Mouse (Mus musculus) liver, embryonic 14.5 days (tissue): ENCODE data around the gene Zfr2. TPM values are rescaled to one million over a fixed set of nuclear protein-coding genes. Genes with fewer than 3 reads are reported as not detected.

Source experiments
- ATAC-seq: fragments of 200-750 bp; cut with Nextera tagmentation; 2 replicates; pipeline ENCODE4 v1.8.0; 2017; ENCODE audit warnings: moderate number of reproducible peaks, mild to moderate bottlenecking, moderate library complexity; ENCODE audit not compliant: insufficient read depth
- DNase-seq, 3 experiments: peaks; one replicate each; pipeline ENCODE4 v3.0.0-alpha.2; 2012 to 2013; ENCODE audit warnings: low read depth in 3 of 3, low spot score in 3 of 3
- H3K27ac ChIP-seq: fragments of 300-500 bp; sonication (generic); 2 replicates; pipeline ENCODE4 v1.5.1; 2014; ENCODE audit warnings: moderate library complexity, mild to moderate bottlenecking, control low read depth, inconsistent platforms
- H3K27me3 ChIP-seq: fragments of 300-500 bp; sonication (generic); 2 replicates; pipeline ENCODE4 v1.6.1; 2014; ENCODE audit warnings: mild to moderate bottlenecking, low read length, moderate library complexity; ENCODE audit not compliant: control insufficient read depth, insufficient read depth
- H3K36me3 ChIP-seq: fragments of 300-500 bp; sonication (generic); replicated peaks from 2 replicates; pipeline ENCODE4 v1.6.1; 2014; ENCODE audit warnings: low read depth; ENCODE audit not compliant: control insufficient read depth, insufficient read depth
- H3K4me1 ChIP-seq, 2 experiments: fragments of 200-500 bp in 1 of 2; fragments of 300-500 bp in 1 of 2; sonication (generic) in 1 of 2; replicated peaks; 2 replicates each; pipeline ENCODE4 v1.6.1; 2012 to 2014; ENCODE audit warnings: antibody characterized with exemption in 1 of 2, inconsistent platforms in 1 of 2, low read length in 1 of 2; ENCODE audit not compliant: control insufficient read depth in 2 of 2, insufficient read depth in 2 of 2
- H3K4me2 ChIP-seq: fragments of 300-500 bp; sonication (generic); 2 replicates; pipeline ENCODE4 v1.6.1; 2014; ENCODE audit warnings: low read depth, mild to moderate bottlenecking, control low read depth, moderate library complexity
- H3K4me3 ChIP-seq, 2 experiments: fragments of 200-500 bp in 1 of 2; fragments of 300-500 bp in 1 of 2; sonication (generic) in 1 of 2; 2 replicates each; pipeline ENCODE4 v1.5.1; 2012 to 2014; ENCODE audit warnings: low read depth in 2 of 2, low read length in 2 of 2, mild to moderate bottlenecking in 2 of 2, control low read depth in 1 of 2, inconsistent platforms in 1 of 2, moderate library complexity in 1 of 2; ENCODE audit not compliant: insufficient read depth in 1 of 2
- H3K9ac ChIP-seq: fragments of 300-500 bp; sonication (generic); replicated peaks from 2 replicates; pipeline ENCODE4 v1.6.1; 2014; ENCODE audit warnings: mild to moderate bottlenecking, control low read depth, moderate library complexity
- H3K9me3 ChIP-seq: fragments of 300-500 bp; sonication (generic); 2 replicates; pipeline ENCODE4 v1.6.1; 2016; ENCODE audit warnings: low read length, mixed read lengths; ENCODE audit not compliant: control insufficient read depth
- CTCF ChIP-seq: IDR thresholded peaks from 2 replicates; pipeline ENCODE4 v1.5.1; 2016; ENCODE audit warnings: antibody characterized with exemption, low read depth, control low read depth
- EP300 ChIP-seq: IDR thresholded peaks from 2 replicates; pipeline ENCODE4 v1.6.1; 2016; ENCODE audit warnings: antibody characterized with exemption, low read depth
- WGBS: fragments of 180-500 bp; shearing (Covaris S2); extraction: QIAGEN DNeasy Blood & Tissue Kit; methylation state at CpG from one replicate; pipeline ENCODE4 v1.1.7; 2014; ENCODE audit not compliant: insufficient replicate concordance; 5-methylcytosine and 5-hydroxymethylcytosine counted together
- polyA plus RNA-seq, 2 experiments: library from polyadenylated mRNA; depleted of rRNA in 1 of 2; stranded (reverse) in 1 of 2; unstranded in 1 of 2; fragments of >200 nt; fragmentation: Nextera tagmentation in 1 of 2; extraction: Ambion mirVana in 1 of 2; gene quantifications; 2 replicates each; pipeline versions ENCODE4 v1.2.1 to v1.2.3; 2012 to 2014

Zfr2 gene
- polyA plus RNA-seq, 2 experiments, result 0.38 to 0.46 TPM

DNA sequence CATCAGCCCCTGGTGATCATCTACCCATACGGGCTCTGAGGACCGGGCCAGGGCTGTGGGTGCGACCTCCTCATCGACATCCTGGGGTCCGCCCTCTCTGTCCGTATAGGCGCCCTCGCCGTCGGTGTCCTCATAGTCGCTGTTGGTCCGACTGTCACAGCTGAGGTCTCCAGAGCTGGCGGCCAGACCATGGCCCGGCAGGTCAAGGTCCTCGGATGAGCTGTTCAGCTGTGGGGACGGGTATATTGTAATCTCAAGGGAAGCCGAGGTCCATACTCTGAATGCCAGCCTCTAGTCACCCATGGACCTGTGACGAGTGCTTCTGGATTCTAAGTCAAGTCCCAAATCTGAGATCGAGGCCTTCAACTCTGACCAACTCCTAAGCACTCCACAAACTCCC is 40.9 kb downstream of the Zfr2 start:
- TF ChIP-seq CTCF, result no peak
- TF ChIP-seq EP300, result no peak
- H3K4me1 ChIP-seq, result no peaks in the 10 kb centered on the region
- H3K27ac ChIP-seq, result no peak overlapping the region
- no peak overlapping the region for H3K9ac ChIP-seq
- no peaks in the 10 kb centered on the region for H3K27me3 ChIP-seq
- peaks cover 3% of the 10 kb centered on the region for H3K36me3 ChIP-seq
- H3K4me3 ChIP-seq, result no peak overlapping the region
- DNase-seq, result no peak
- no peaks in the 10 kb centered on the region for H3K9me3 ChIP-seq
- 84% methylated on average over 19 of the region's 19 CpGs for WGBS
- H3K4me2 ChIP-seq, result no peak overlapping the region
- ATAC-seq, result no peak

DNA sequence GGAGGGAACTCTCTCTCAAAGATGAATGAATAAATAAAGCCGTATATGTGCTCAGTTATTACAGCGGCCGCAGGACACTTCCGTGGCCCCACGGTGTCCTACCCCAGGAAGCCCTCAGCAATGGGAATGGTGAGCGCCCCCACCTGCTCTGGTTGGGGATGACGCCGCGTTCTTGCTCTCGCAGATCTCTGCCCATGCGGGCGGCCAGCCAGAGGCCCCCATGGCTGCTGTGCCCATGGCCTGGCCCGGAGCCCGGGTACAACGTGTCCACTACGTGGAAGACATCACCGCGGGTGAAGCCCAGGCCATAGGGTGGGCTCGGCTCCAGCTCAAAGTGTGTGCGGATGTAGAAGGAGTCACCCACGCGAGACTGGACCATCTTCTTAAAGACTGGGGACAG is 44.7 kb downstream of the Zfr2 start:
- H3K4me2 ChIP-seq, result no peak overlapping the region
- no peak overlapping the region for H3K4me3 ChIP-seq
- no peak for DNase-seq
- ATAC-seq, result no peak
- no peak overlapping the region for H3K27ac ChIP-seq
- no peak overlapping the region for H3K9ac ChIP-seq
- 68% methylated on average over 22 of the region's 22 CpGs for WGBS
- TF ChIP-seq EP300 (no peak), CTCF (no peak)
- H3K4me1 ChIP-seq, result no peaks in the 10 kb centered on the region
- peaks cover 3% of the 10 kb centered on the region; the same call in 1 of the 2 replicates for H3K27me3 ChIP-seq
- H3K9me3 ChIP-seq, result no peaks in the 10 kb centered on the region
- H3K36me3 ChIP-seq, result no peaks in the 10 kb centered on the region

DNA sequence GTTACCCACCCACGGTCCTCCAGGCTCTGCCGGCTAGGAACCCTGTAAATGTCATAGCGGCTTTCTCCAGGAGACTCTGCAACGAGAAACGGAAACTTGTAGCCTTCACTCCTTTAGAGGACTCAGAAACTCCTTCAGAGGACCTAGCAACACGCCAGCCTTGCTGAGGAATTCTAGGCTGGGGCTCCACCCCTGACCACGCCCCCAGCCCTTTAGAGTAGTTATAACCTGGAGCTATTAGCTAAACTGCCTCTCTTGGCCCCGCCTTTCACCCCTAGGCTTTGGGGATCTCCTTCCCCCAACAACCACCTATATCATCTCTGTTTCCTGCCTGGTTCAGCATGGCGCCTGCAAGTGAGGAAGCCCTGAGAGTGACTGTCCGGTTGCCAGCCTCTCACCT is 46.5 kb downstream of the Zfr2 start:
- no peaks in the 10 kb centered on the region for H3K9me3 ChIP-seq
- TF ChIP-seq EP300 (no peak), CTCF (no peak)
- ATAC-seq (no peak), DNase-seq (no peak)
- WGBS, result 31% methylated on average over 10 of the region's 10 CpGs
- peaks cover 13% of the 10 kb centered on the region for H3K27me3 ChIP-seq
- no peak overlapping the region for H3K27ac ChIP-seq
- no peak overlapping the region for H3K4me2 ChIP-seq
- H3K4me3 ChIP-seq, result no peak overlapping the region
- no peaks in the 10 kb centered on the region for H3K36me3 ChIP-seq
- no peaks in the 10 kb centered on the region for H3K4me1 ChIP-seq
- H3K9ac ChIP-seq, result no peak overlapping the region

DNA sequence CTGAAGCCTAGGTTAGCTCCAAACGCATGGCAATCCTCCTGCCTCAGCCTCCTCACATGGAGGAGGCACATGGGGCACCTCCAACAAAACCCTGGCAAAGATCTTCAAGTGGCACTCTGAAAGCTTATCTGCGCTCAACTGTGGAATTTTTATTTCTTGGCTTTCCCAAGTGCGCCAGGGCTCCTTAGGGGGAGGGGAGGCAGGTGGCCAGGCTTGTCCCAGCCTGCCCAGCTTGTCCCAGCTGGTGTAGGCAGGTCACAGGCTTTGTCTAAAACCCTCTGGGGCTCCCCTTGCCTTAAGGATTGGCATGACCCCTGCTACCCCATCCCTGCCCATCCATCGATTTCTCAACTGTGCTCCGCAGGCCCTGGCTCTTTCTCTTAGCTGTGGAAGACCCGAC is 51.2 kb downstream of the Zfr2 start:
- ATAC-seq (no peak), DNase-seq (no peak)
- TF ChIP-seq EP300, result no peak
- no peak for TF ChIP-seq CTCF
- WGBS, result 54% methylated on average over 6 of the region's 6 CpGs
- Histone ChIP-seq H3K27ac (no peak overlapping the region), H3K27me3 (peaks cover 24% of the 10 kb centered on the region), H3K4me3 (no peak overlapping the region), H3K9ac (no peak overlapping the region), H3K4me2 (no peak overlapping the region), H3K9me3 (no peaks in the 10 kb centered on the region), H3K36me3 (no peaks in the 10 kb centered on the region), H3K4me1 (peaks cover 5 to 8% of the 10 kb centered on the region in 2 experiments; a peak in 2 of 4 replicates)

DNA sequence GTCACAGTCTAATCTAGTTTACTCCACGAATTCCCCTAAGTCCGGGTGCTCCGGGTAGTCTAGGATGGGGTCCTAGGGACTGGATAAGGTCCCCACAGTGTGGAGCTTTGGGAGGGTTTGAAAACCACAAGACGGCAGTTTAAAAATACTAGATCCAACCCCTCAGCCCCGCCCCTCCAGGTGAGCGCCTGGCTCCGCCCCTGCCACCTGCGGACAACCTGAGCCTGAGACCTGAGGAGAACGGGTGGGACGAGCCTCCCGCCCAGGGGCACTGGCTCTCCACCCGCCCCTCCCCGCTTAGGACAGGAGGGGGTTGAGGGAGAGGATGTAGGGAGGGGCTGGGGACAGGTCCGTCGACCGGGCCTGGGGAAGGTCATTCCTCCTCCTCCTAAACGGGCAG is 51.8 kb downstream of the Zfr2 start:
- Histone ChIP-seq H3K9ac (no peak overlapping the region), H3K27me3 (peaks cover 24% of the 10 kb centered on the region), H3K4me1 (peaks cover 5 to 8% of the 10 kb centered on the region in 2 experiments; a peak in 2 of 4 replicates), H3K9me3 (no peaks in the 10 kb centered on the region), H3K27ac (no peak overlapping the region), H3K4me2 (no peak overlapping the region), H3K36me3 (no peaks in the 10 kb centered on the region), H3K4me3 (no peak overlapping the region)
- no peak for ATAC-seq
- 16% methylated on average over 17 of the region's 17 CpGs for WGBS
- TF ChIP-seq CTCF (no peak), EP300 (no peak)
- no peak for DNase-seq
